Mouse (Mus musculus): Measurements from ENCODE around the gene Gm11541.

DNA sequence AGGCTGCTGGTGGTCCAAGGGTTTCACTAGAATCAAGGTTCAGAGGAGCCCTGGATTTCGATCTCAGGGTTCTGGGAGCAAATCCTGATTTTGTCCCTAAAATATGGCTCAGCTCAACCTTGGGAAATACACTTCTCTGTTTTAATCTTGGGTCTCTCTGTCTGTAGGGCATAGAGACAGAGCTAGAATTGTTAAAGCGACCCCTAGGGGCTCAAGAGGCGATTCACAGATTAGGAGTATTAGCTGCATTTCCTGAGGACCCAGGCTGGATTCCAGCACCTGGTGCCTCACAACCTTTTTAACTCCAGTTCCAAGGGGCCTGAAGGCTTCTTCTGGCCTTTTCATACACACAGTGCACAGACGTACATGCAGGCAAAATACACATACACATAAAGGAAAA is 25.3 kb upstream of the Gm11541 start:
- TF ChIP-seq CTCF (conservative IDR thresholded peaks at IDR 0.05 in 1 of 2, IDR thresholded peaks at IDR 0.05 in 1 of 2; ENCODE audit: low read depth in 2 of 2, low read length in 2 of 2), result peak; percentile 48 to 70
- no peak for TF ChIP-seq IRF4 (IDR thresholded peaks at IDR 0.05; ENCODE audit: low read depth, low read length)
- TF ChIP-seq EP300 (IDR thresholded peaks at IDR 0.05; ENCODE audit: low read length), result no peak
- no peak for TF ChIP-seq POLR2AphosphoS2 (IDR thresholded peaks at IDR 0.05; ENCODE audit: low read depth, low read length)
- TF ChIP-seq SMC3 (IDR thresholded peaks at IDR 0.05; ENCODE audit: low read depth, low read length), result peak; percentile 8; the same call in 1 of the 2 replicates
- TF ChIP-seq MXI1 (IDR thresholded peaks at IDR 0.05; ENCODE audit: low read depth, low read length), result no peak
- no peak for TF ChIP-seq TBP (conservative IDR thresholded peaks at IDR 0.05; ENCODE audit: low read depth, low read length)
- no peak for TF ChIP-seq UBTF (IDR thresholded peaks at IDR 0.05; ENCODE audit: low read depth, low read length)

Data from CH12.LX (cell line).